Mouse (Mus musculus) hindbrain, embryonic 13.5 days (tissue): Measurements from ENCODE around the gene Pex7. TPM values are rescaled to one million over a fixed set of nuclear protein-coding genes. Genes with fewer than 3 reads are reported as not detected.

ENCODE experiments used
- ATAC-seq: fragments of 200-750 bp; cut with Nextera tagmentation; 2 replicates; pipeline ENCODE4 v1.8.0; 2017; ENCODE audit warnings: moderate TSS enrichment; ENCODE audit not compliant: low FRiP score
- H3K27ac ChIP-seq: fragments of 300-500 bp; sonication (generic); 2 replicates; pipeline ENCODE4 v1.5.1; 2015; ENCODE audit warnings: inconsistent platforms, mild to moderate bottlenecking, moderate library complexity
- H3K27me3 ChIP-seq: fragments of 300-500 bp; sonication (generic); 2 replicates; pipeline ENCODE4 v1.6.1; 2015; ENCODE audit warnings: mild to moderate bottlenecking, inconsistent platforms
- H3K36me3 ChIP-seq: fragments of 300-500 bp; sonication (generic); 2 replicates; pipeline ENCODE4 v1.6.1; 2015; ENCODE audit warnings: mild to moderate bottlenecking, inconsistent platforms
- H3K4me1 ChIP-seq: fragments of 300-500 bp; sonication (generic); replicated peaks from 2 replicates; pipeline ENCODE4 v1.6.1; 2015; ENCODE audit warnings: inconsistent platforms
- H3K4me2 ChIP-seq: fragments of 300-500 bp; sonication (generic); 2 replicates; pipeline ENCODE4 v1.6.1; 2015; ENCODE audit warnings: inconsistent platforms, mild to moderate bottlenecking, moderate library complexity
- H3K4me3 ChIP-seq: fragments of 300-500 bp; sonication (generic); 2 replicates; pipeline ENCODE4 v1.5.1; 2015; ENCODE audit warnings: mild to moderate bottlenecking, inconsistent platforms
- H3K9ac ChIP-seq: fragments of 300-500 bp; sonication (generic); 2 replicates; pipeline ENCODE4 v1.6.1; 2015; ENCODE audit warnings: mild to moderate bottlenecking, inconsistent platforms
- H3K9me3 ChIP-seq: fragments of 300-500 bp; sonication (generic); 2 replicates; pipeline ENCODE4 v1.6.1; 2016; ENCODE audit warnings: inconsistent platforms
- WGBS: fragments of 180-500 bp; shearing (Covaris S2); methylation state at CpG from one replicate; pipeline ENCODE4 v1.1.7; 2015; 5-methylcytosine and 5-hydroxymethylcytosine counted together
- polyA plus RNA-seq: library from polyadenylated mRNA; unstranded; fragments of >200 nt; fragmentation: Nextera tagmentation; extraction: Ambion mirVana; gene quantifications from 2 replicates; pipeline ENCODE4 v1.2.1, GENCODE M21; 2015

Pex7 gene
- polyA plus RNA-seq, 1 experiment from 2014 or later = 24.8 TPM

DNA sequence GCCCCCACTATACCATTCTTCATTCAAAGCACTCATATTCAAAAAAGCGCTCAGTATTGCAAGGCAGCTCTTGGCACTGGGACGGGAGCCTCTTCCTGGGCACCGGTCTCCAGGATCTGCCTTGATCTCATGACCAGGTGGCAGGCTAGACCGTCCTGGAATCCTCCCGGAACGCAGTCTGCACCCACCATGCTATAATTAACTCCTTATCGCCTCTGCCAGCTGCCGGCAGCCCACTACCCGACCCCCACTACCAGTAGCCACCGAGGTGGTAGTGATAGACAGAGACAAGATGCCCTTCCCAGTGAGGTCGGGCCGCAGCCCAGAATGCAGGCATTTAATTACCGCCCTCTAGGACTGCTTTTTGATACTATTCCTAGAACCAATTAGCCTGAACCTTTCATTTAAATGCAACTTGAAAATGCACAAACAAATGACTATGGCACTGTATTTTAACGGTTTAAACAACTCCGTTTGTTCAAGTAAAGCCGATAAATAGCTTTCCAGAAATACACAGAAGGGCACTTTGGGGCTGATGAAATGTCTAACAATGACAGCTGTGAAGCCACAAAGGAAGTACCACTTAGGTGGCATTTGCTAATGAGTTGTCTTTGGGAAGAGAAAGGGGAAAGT is 88.7 kb downstream of the Pex7 start:
- Histone ChIP-seq H3K9me3 (no peaks in the 10 kb centered on the region), H3K9ac (no peak overlapping the region), H3K4me1 (0 out of 2 replicates have a peak, but pooled peaks cover 3% of the 10 kb centered on the region), H3K27ac (no peak overlapping the region), H3K4me2 (no peak overlapping the region), H3K36me3 (no peaks in the 10 kb centered on the region), H3K27me3 (no peaks in the 10 kb centered on the region), H3K4me3 (no peak overlapping the region)
- ATAC-seq = no peak
- WGBS = 59% methylated on average over 16 of the region's 16 CpGs

DNA sequence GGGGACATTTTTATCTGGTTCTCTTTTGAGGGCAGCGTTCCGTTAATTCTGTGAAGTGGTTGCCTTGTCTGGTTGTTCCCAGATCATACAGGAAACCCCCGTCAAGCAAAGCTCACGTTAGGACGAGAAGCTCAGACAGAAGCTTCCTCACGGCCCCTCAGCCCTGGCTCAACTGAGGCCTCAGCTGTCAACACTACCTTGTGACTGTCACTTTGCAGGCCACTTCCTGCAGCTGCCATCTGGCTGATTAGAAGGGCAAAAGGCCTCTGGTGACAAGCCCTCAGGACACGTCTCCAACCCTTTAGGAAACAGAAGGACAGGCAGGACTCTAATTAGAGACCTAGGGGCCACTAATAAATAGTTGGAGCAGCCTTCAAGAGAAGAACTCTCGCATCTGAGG is 92.1 kb downstream of the Pex7 start:
- Histone ChIP-seq H3K4me3 (no peak overlapping the region), H3K9me3 (no peaks in the 10 kb centered on the region), H3K9ac (no peak overlapping the region), H3K36me3 (no peaks in the 10 kb centered on the region), H3K27ac (no peak overlapping the region), H3K27me3 (no peaks in the 10 kb centered on the region), H3K4me1 (0 out of 2 replicates have a peak, but pooled peaks cover 3% of the 10 kb centered on the region), H3K4me2 (no peak overlapping the region)
- ATAC-seq = no peak
- 39% methylated on average over 8 of the region's 8 CpGs for WGBS

DNA sequence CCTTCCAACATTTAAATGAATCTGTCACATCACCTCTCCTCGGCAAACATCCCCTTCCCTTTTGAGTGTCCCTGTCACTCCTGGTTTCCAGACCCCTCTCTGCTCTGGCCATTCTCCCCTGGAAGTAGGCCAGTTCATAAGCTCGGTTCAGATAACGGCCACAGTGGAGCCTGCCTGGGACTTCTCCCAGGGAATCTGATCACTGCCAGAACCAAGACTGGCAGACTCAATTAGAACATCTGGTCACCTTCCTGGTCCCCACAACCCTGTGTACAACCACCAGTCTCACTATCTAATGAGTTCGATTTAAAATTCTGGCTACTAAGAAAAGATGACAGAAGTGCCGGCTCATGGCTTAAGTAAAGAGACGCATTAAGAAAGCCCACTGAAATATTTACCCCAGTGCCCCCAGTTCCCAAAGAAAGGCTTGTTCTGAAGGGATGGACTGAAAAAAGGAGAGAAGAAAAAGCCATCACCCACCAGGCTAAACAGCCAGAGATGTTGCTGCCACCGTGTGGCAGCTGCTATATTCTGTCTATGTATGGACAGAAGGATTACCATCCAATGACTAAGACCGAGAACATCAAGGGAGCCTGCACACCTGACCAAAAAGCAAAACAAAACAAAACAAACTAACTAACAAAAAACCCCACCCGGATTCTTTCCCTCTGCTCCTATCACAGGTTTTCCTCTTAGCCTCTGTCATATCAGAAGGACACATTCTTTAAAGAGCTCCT is 95.9 kb downstream of the Pex7 start:
- H3K4me1 ChIP-seq = 0 out of 2 replicates have a peak, but pooled peaks cover 3% of the 10 kb centered on the region
- H3K4me3 ChIP-seq = no peak overlapping the region
- no peaks in the 10 kb centered on the region for H3K36me3 ChIP-seq
- H3K9ac ChIP-seq = no peak overlapping the region
- H3K27ac ChIP-seq = no peak overlapping the region
- no peak for ATAC-seq
- no peak overlapping the region for H3K4me2 ChIP-seq
- 60% methylated on average over 9 of the region's 9 CpGs for WGBS
- H3K9me3 ChIP-seq = no peaks in the 10 kb centered on the region
- no peaks in the 10 kb centered on the region for H3K27me3 ChIP-seq

DNA sequence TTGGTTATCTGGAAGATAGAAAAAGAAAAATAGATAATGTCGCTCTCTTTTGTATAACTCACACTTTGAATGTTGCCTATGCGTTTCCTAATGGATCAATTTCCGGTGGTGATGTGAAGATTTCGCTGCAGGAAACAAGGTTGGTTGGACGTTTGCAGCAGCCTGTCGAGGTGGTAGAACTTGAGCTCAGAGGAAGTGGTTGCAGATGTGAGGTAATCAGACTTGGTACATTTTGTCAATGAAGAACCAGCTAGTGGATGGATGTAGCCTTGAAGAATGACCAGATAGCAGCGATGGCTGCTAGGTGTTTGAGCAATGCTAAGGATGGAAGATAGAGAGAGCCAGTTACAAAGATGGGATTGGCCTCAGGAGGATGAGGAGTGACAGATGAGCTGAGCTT is 102.7 kb downstream of the Pex7 start:
- Histone ChIP-seq H3K27me3 (no peaks in the 10 kb centered on the region), H3K9me3 (no peaks in the 10 kb centered on the region), H3K4me2 (no peak overlapping the region), H3K9ac (no peak overlapping the region), H3K4me1 (no peaks in the 10 kb centered on the region), H3K4me3 (no peak overlapping the region), H3K27ac (no peak overlapping the region), H3K36me3 (no peaks in the 10 kb centered on the region)
- 93% methylated on average over 7 of the region's 7 CpGs for whole genome bisulfite sequencing
- no peak for ATAC-seq

Other genes starting within 250 kb of the Pex7 start
- gene Il20ra, start 195.1 kb downstream of the Pex7 start, polyA plus RNA-seq = 0.18 and 0.35 TPM in 2 replicates
- 1.3 and 1.4 TPM in 2 replicates for gene Slc35d3, start 56.2 kb downstream of the Pex7 start, polyA plus RNA-seq
- 0.65 and 0.74 TPM in 2 replicates for gene Map3k5, start 26.8 kb upstream of the Pex7 start, polyA plus RNA-seq
- 10.3 and 10.6 TPM in 2 replicates for gene Map7, start 240.8 kb upstream of the Pex7 start, polyA plus RNA-seq